Mouse (Mus musculus): Measurements from ENCODE around the gene Pfkp. TPM values are rescaled to one million over a fixed set of nuclear protein-coding genes. Genes with fewer than 3 reads are reported as not detected.
A peak's percentile ranks its signal among the peaks of the same experiment; 100 is the strongest.

Pfkp gene
- total RNA-seq (2021), result 1 to 10 TPM; 8.1 to 9.9 TPM
- long read RNA-seq, experiment 1, full-length matches to known transcripts, result 20 of 21 reads
- long read RNA-seq, experiment 1, partial matches to known transcripts, result 0 of 21 reads
- long read RNA-seq, experiment 1, other reads (novel, unspliced or antisense), result 1 of 21 reads
- long read RNA-seq, experiment 2, full-length matches to known transcripts, result 12 of 12 reads
- long read RNA-seq, experiment 2, partial matches to known transcripts, result 0 of 12 reads
- long read RNA-seq, experiment 2, other reads (novel, unspliced or antisense), result 0 of 12 reads

DNA sequence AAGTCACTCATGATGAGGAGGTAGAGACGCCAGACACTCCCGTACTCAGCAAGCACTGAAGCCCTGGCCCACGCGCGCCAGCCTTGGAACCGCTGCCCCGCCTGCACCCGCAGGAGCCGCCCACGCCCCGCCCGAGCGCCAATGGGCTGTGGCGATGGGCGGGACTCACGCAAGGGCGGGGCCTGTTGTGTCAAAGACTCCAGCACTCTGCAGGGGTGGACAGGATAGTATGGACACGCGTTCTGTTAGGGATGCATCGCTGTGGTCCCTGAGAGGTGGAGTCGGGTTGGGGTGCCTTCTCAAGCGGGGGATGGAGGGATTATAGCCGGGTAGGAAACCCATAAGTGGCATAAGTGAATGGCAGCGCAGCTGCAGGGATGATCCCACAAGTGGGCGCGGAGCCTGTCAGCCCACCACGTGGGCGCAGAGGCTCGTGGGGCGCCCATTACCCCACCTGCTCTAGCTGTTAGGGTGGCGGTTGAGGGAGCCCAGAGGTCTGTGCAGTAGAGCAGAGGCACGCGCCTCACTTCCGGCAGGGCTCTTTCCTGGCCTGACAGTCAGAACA, at the start of gene Pfkp:
Gene Pfkp (minus strand): TSS at position 109 of the 565 bp plus-strand sequence.
- DNase-seq, result peak; percentile 91

DNA sequence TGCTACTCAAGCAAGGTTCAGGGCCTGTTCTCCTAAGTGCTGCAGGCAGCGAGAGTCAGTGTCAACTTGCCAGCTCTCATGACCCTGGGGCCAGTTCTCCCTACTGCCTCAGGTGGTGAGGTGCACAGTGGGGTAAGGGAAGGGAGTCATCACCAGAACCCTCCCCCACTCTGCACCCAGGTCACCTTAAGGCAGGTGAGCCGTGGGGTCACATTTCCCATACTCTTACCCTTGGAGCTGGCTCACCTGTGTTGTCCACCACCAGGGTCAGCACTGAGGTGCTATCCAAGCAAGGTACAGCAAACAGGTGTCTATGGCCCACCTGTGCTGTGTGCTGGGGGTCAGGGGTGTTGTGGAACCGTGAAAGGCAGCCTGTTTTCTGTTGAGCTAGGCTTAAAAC, 42.0 kb upstream of the Pfkp start:
- DNase-seq, result no peak

- DNase-seq, result peak; percentile 41
Observed at GRCm38 (mm10) chr13:6689962-6690361, 41.4 kb upstream of the Pfkp start.

GRCm38 (mm10) chr13:6688790-6689433, 40.3 kb upstream of the Pfkp start:
- no peak for DNase-seq

DNA sequence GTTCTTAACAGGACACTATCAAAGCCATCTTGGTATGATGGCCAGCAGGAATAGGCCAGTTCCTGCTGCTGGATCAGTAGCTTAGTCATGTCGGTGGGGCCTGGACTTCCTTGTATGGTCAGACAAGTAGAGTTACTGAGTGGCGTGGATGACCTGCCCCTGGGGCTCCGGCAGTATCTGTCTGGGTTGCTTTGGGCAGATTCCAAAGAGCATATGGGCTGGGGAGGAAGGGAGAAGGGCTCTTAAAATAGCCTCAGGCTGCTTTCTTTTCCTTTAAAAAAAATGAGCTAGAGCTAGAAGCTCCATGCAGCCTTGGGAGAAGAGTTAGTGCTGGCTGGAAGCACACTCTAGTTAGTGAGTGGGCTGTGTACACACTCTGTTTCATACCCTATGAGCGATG, 18.3 kb upstream of the Pfkp start:
- DNase-seq, result no peak

DNA sequence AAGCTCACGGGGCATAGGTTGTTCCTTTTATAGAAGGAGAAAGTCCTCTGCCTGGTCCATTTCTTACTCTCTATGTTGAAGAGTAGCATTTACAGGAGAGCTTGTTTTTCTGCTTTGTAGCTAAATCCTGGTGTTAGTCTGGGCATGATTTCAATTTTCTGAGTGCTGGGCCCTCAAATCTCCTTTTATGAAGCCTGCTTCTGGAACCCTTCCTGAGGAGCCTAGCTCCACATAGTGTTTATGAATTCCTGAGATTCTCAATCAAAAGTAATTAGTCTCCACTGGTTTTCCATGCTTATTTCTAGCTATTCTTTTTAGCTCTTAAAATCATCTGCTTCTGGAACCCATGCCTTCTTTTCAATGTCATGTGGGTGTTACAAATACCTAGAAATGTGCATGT, 16.9 kb upstream of the Pfkp start:
- no peak for DNase-seq

DNA sequence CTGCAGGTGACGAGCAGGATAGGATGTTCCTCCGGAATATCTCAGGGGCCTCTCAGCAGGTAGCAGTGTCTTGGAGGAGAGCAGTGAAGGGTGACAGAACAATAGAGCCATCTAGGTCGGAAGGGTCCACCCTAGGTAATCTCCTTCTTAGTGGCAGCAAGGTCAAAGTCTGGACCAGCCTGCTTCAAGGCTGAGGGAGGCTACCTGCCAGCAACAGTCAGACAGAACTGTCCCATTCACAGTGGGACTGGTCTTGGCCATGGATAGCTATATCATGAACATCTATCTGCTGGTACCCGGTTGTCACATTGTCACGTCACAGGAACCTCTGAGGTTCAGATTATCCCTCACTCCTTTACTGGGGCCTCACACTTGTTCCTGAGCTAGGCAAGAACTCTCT, 15.6 kb upstream of the Pfkp start:
- no peak for DNase-seq

DNA sequence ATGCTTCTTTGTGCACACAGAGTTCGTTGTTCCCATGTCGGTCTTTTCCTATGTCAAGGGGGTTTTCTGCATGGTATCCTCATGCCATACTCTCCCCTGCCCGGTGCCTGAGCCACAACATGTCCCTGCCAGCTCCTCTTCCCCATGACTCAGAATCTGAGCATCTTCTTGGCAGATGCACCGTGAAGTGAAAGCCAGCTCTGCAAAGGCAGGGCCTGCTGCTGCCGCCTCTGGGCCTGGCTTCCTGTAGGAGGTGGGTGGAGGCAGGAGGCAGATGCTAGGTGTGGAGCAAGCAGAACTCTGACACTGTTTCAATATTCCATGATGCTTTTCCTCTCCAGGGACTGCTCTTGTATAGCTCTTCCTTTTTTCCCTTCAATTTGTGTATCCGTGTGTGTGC, 10.7 kb upstream of the Pfkp start:
- no peak for DNase-seq

- DNase-seq, result no peak
Observed at GRCm38 (mm10) chr13:6657300-6657699, 8.7 kb upstream of the Pfkp start.

DNA sequence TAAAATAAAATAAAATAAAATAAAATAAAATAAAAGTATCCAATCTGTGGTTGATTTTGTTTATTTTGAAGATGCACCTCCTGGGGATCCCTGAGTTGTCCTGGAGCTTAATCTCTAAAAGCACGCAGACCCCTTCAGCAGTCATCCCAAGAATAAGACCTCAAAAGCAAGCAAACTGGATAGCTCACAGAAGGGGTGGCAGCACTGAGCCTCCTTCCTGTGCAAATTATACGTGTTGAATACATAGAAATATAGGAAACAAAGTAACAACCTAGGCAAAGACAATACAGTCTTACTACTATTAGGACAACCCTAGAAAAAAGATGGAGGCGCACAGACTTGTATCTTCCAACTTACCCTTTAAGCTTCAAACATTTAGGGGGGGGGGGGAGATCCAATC, 965 bp upstream of the Pfkp start:
- DNase-seq, result no peak

- no peak for DNase-seq
Observed at GRCm38 (mm10) chr13:6647992-6648668, 447 bp downstream of the Pfkp start.

- DNase-seq, result no peak
Observed at GRCm38 (mm10) chr13:6647067-6647991, 1.2 kb downstream of the Pfkp start.

DNA sequence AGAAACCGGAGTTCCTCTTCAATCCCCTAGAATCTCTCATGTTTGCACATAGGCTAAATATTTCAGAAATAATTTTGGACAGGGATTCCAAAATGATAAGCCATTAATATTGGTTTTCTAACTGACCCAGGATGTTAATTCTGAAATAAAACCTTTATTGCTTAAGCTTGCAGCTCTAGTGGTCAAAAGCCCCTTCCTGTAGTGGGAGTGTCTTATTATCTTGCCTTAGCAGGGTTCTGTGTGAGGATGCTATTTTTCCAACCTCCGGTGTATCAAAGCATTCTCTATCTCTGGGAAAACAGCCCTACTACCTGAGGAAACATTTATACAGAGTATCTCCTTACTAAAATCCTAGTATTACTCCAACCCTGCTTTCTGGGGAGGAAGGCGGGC, 1.9 kb downstream of the Pfkp start:
- DNase-seq, result no peak

GRCm38 (mm10) chr13:6646266-6646665, 2.3 kb downstream of the Pfkp start:
- no peak for DNase-seq

DNA sequence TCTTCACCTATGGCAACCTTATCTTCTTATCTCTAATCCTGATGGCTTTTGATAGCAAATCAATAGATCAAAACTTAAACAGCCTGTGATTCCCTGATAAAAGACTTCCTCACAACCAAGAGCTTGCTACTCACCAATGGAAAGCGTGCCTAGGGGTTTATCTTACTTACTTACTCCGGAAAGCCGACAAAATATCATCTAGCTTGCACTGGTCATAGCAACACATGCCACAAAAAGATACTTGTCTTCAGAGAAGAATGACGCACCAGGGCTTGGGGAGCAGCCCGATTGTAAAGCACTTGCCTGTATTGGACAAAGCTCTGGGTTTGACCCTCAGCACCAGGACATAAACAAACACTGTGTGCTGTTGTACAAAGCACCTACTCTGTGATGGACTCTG, 4.6 kb downstream of the Pfkp start:
- no peak for DNase-seq

DNA sequence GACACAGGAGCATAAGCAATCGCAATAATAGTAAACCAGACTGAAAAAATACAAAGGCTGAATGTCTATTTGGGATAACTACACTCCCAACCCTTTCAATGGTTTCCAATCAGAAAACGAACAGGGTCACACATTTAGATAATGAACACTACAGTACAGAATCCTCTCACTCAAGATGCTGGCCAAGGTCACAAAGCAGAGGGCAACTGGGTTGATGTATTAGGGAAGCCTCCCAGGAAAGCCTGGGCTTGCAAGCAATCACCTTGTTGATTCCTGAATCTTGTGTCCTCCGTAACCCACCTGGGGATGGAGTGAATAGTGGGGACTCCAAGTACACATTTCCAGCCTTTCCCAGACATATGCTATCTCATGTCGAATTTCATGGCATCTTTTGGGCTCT, 5.6 kb downstream of the Pfkp start:
- no peak for DNase-seq

DNA sequence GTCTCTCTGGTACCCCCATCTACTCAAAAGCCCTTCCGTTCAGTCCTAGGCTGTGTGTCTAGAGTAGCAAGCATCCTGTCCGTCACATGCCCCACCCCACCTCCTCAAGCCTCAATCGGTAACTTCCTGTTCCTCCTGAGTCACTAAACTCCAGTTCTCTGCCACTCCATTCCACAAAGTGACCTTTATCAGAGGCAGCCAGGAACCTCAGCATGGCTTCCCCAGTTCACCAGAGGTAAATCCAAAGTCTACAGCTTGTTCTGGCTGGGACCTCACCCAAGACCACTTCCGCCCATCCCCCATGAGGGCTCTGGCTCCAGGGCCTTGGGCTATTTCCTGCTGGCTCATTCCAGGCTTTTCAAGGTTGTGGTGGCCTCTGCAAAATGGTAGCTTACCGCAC, 6.1 kb downstream of the Pfkp start:
- no peak for DNase-seq

DNA sequence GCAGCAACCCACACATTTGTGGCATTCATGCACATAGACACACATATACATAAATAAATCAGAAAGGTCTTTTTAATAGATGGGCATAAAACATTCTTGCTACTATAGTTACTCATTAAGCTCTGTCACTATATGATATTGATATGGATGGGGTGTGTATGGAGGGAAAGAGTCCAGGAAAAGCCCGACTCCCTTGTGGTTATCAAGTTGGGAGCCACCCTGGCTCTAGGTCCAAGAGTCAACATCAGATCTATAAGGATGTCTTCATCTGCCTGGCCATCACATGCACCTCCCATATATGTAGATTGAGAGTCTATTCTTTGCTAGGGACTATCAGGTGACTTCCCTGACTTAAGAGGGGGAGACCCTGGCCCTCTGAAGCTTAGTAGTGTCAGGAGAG, 7.1 kb downstream of the Pfkp start:
- no peak for DNase-seq

GRCm38 (mm10) chr13:6639507-6640030, 9.0 kb downstream of the Pfkp start:
- DNase-seq, result no peak

- DNase-seq, result no peak
Observed at GRCm38 (mm10) chr13:6638976-6639375, 9.6 kb downstream of the Pfkp start.

- no peak for DNase-seq
Observed at GRCm38 (mm10) chr13:6638425-6638824, 10.2 kb downstream of the Pfkp start.

DNA sequence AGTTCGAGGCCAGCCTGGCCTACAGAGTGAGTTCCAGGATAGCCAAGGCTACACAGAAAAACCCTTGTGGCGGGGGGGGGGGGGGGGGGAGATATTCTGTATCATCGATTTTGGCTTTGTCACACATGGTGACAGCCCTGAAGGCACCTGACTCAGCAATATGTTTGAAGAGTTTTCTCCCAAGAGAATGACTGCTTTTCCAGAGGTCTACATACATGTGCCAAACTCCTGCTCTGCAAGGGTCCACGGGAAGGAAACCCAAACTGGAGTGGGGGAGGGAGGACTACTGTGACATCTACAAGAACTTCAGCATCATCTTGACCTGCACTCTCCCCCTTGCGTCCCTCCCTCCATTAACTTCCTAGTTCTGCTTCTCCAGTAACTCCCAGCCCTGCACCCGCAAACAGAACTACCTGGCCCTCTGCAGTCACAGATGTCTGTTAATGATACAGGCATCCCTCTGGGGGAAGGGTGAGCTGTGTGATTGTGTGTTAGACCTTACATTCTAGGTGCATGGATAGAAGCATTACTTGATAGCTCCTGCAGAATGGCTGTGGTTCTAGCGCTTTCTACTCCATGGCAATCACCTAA, 10.9 kb downstream of the Pfkp start:
- no peak for DNase-seq

All from gastrocnemius, postnatal 10 days (tissue).